Mouse (Mus musculus) thymus, postnatal 25 days (tissue): ENCODE results near the gene 1700084M14Rik.
"Not testable (repeated sequence)": the region's sequence is repeated elsewhere in the genome, so short reads cannot be mapped to it uniquely, and the experiment has no call there.

ENCODE experiments used
- DNase-seq: peaks from one replicate; pipeline ENCODE4 v3.0.0; 2022

Gene 1700084M14Rik

DNA sequence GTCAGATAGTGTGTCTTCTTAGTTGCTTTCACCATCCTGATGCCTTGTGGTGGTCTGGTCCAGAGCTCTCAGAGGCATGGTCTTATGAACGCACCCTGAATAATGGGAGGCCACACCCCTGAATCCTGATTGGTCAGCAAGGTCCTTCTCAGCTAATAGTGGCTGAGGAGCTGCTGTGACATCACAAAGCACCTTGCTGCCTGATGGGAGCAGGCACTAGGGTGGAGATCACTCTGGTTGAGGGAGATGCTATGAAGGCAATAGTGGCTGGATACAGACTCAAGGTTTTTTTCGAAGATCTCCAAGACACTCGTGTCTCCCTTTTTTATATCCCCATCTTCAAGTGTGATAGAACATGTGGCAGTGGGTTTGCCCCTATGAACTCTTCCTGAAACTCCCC is at the start of gene 1700084M14Rik:
1700084M14Rik (minus strand) TSS at position 101 of the 400 bp plus-strand sequence.
- DNase-seq, result not testable (repeated sequence)
